Mouse (Mus musculus): ENCODE measurements around the gene Alkbh8.

- no peak for TF ChIP-seq CTCF (IDR thresholded peaks at IDR 0.05; ENCODE audit: low read depth)
- no peak for TF ChIP-seq EP300 (IDR thresholded peaks at IDR 0.05; ENCODE audit: low read depth)
Observed at GRCm38 (mm10) chr9:3345967-3346366, 11.0 kb downstream of the Alkbh8 start.

Data from heart, postnatal 0 days (tissue).